Mouse (Mus musculus) stomach, postnatal 0 days (tissue): ENCODE measurements around the gene Trib3.

Experiments used
- CTCF ChIP-seq: IDR thresholded peaks from 2 replicates; pipeline ENCODE4 v1.5.1; 2016; ENCODE audit warnings: antibody characterized with exemption, low read depth, mild to moderate bottlenecking, moderate library complexity
- EP300 ChIP-seq: optimal IDR thresholded peaks from 2 replicates; pipeline ENCODE3; 2016; ENCODE audit warnings: antibody characterized with exemption

DNA sequence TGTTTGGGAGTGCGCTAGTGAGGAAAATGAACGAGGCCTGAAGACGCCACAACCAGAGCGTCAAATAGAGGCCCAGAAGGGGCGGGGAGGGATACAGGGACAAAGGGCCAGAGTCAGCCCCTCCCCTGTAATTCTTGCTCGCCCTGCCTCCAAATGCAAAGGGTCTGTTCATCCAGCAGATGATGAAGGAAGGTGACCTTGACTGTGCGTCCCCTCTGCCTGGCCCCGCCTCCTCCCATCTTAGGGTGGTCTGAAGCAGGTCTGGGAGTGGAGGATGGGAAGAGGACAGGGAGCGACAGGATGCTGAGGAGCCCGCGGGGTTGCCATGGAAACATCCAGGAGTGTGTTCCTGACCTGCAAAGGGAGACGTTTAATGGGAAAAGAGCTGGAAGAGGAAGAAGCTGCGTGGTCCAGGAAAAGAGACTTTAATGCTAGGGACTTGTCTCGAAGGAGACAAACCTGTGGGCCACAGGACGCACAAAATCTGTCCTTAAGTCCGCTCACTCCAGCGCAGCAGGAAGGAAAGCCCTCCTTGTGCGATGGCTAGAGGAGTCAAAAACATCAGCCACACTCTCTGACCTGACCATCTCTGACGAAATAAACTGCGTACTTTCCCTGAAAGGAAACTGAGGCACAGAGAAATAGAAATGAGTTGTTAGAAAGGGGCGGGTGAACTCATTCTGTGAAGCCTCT, 32.0 kb upstream of the Trib3 start:
- TF ChIP-seq CTCF, result no peak
- TF ChIP-seq EP300, result no peak
